Mouse (Mus musculus) midbrain, embryonic 16.5 days (tissue): ENCODE data around the gene Nup205. TPM values are rescaled to one million over a fixed set of nuclear protein-coding genes. Genes with fewer than 3 reads are reported as not detected.
A peak's percentile ranks its signal among the peaks of the same experiment; 100 is the strongest.

Experiments used
- ATAC-seq: fragments of 200-750 bp; cut with Nextera tagmentation; 2 replicates; pipeline ENCODE4 v1.8.0; 2017; ENCODE audit warnings: moderate TSS enrichment
- H3K27ac ChIP-seq: fragments of 300-500 bp; sonication (generic); 2 replicates; pipeline ENCODE4 v1.5.1; 2014; ENCODE audit warnings: mild to moderate bottlenecking, low read length, mixed read lengths
- H3K27me3 ChIP-seq: fragments of 300-500 bp; sonication (generic); 2 replicates; pipeline ENCODE4 v1.6.1; 2014; ENCODE audit warnings: low read depth, low read length, mixed read lengths; ENCODE audit not compliant: control insufficient read depth, insufficient read depth
- H3K36me3 ChIP-seq: fragments of 300-500 bp; sonication (generic); 2 replicates; pipeline ENCODE4 v1.6.1; 2014; ENCODE audit warnings: mild to moderate bottlenecking, low read length, moderate library complexity, mixed read lengths; ENCODE audit not compliant: control insufficient read depth, insufficient read depth
- H3K4me1 ChIP-seq: fragments of 300-500 bp; sonication (generic); 2 replicates; pipeline ENCODE4 v1.6.1; 2014; ENCODE audit warnings: mild to moderate bottlenecking, low read length, mixed read lengths; ENCODE audit not compliant: control insufficient read depth, insufficient read depth
- H3K4me2 ChIP-seq: fragments of 300-500 bp; sonication (generic); 2 replicates; pipeline ENCODE4 v1.6.1; 2014; ENCODE audit warnings: mild to moderate bottlenecking, low read length, mixed read lengths
- H3K4me3 ChIP-seq: fragments of 300-500 bp; sonication (generic); 2 replicates; pipeline ENCODE4 v1.5.1; 2014; ENCODE audit warnings: low read depth, mild to moderate bottlenecking, low read length, moderate library complexity, mixed read lengths
- H3K9ac ChIP-seq: fragments of 300-500 bp; sonication (generic); 2 replicates; pipeline ENCODE4 v1.6.1; 2014; ENCODE audit warnings: low read depth, low read length, mixed read lengths
- H3K9me3 ChIP-seq: fragments of 300-500 bp; sonication (generic); replicated peaks from 2 replicates; pipeline ENCODE4 v1.6.1; 2014; ENCODE audit warnings: mild to moderate bottlenecking, low read length, mixed read lengths; ENCODE audit not compliant: control insufficient read depth, poor library complexity, severe bottlenecking
- WGBS: fragments of 180-500 bp; shearing (Covaris S2); extraction: QIAGEN DNeasy Blood & Tissue Kit; methylation state at CpG from one replicate; pipeline ENCODE4 v1.1.7; 2014; 5-methylcytosine and 5-hydroxymethylcytosine counted together
- polyA plus RNA-seq: library from polyadenylated mRNA; unstranded; fragments of >200 nt; fragmentation: Nextera tagmentation; extraction: Ambion mirVana; gene quantifications from 2 replicates; pipeline ENCODE4 v1.2.1, GENCODE M21; 2015

The Nup205 gene
- polyA plus RNA-seq, 1 experiment from 2014 or later: 23.9 TPM

DNA sequence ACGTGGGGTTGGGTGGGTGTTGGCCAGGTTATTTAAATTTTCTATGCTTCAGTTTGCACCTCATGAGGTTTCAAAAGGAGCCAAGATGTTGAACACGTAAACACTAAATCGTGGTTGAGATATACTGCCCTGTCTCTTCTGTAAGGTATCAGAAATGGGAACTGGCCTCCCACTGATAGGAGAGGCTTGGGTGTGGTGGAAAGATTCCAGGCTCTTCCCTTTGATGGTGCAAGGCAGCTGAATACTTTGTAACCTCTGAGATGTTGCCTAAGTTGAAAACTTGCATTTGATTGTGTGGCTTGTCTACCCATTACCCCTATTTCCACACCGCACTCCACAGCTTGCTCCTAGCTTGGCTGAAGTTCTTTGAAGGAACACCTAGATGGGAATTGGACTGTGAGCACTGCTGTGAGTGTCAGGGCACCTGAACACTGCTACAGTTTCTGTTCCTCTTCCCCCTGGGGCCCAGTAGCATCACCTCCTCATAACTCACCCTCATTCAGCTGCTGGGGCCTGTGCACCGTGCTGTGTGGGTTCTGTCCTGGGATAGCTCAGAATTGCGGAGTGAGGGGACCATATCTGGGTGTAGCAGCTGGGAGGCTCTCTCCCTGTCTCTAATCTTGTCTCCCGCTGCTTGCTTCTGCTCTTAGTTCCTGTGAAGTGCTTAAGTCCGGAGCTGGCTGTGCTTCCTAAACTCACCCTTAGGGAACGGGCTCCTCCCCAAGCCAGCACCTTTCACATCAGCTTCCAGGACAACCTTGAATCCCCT is 77.1 kb downstream of the Nup205 start:
- Histone ChIP-seq H3K4me1 (peaks cover 18% of the 10 kb centered on the region), H3K4me3 (no peak overlapping the region), H3K4me2 (peak overlapping the region; percentile 78), H3K9ac (0 out of 2 replicates have a peak overlapping the region, but pooled peaks have one; percentile 35), H3K27me3 (no peaks in the 10 kb centered on the region), H3K27ac (no peak overlapping the region), H3K36me3 (no peaks in the 10 kb centered on the region), H3K9me3 (no peaks in the 10 kb centered on the region)
- 61% methylated on average over 9 of the region's 9 CpGs for WGBS
- no peak for ATAC-seq

DNA sequence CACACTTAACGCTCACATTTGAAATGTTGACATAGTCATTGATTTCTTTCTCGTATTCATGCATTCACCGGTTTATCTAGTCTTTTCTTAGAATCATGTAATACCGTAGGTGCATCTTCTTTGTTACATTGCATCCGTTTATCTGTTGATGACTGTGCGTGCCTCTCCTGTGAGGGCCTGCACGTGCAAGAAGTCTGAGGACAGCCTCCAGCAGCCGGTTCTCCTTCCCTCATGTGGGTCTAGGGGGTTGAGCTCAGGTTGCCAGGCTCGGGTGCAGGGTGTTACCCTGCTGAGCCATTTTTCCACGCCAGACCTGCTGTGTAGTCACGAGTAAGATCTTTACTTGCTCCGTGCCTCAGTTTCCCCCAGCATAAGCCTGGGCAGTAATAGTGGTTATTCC is 77.8 kb downstream of the Nup205 start:
- no peaks in the 10 kb centered on the region for H3K9me3 ChIP-seq
- no peak overlapping the region for H3K9ac ChIP-seq
- H3K27me3 ChIP-seq: no peaks in the 10 kb centered on the region
- peak overlapping the region; percentile 78 for H3K4me2 ChIP-seq
- WGBS: 77% methylated on average over 12 of the region's 12 CpGs
- H3K4me1 ChIP-seq: peaks cover 18% of the 10 kb centered on the region
- ATAC-seq: no peak
- H3K4me3 ChIP-seq: no peak overlapping the region
- H3K36me3 ChIP-seq: no peaks in the 10 kb centered on the region
- no peak overlapping the region for H3K27ac ChIP-seq

GRCm38 (mm10) chr6:35256691-35257090 is 79.5 kb downstream of the Nup205 start:
- peaks cover 18% of the 10 kb centered on the region for H3K4me1 ChIP-seq
- 92% methylated on average over 7 of the region's 7 CpGs for WGBS
- H3K9me3 ChIP-seq: no peaks in the 10 kb centered on the region
- no peak for ATAC-seq
- H3K27me3 ChIP-seq: no peaks in the 10 kb centered on the region
- no peak overlapping the region for H3K9ac ChIP-seq
- H3K36me3 ChIP-seq: no peaks in the 10 kb centered on the region
- H3K4me3 ChIP-seq: no peak overlapping the region
- no peak overlapping the region for H3K27ac ChIP-seq
- H3K4me2 ChIP-seq: no peak overlapping the region

- no peak overlapping the region for H3K27ac ChIP-seq
- 86% methylated on average over 13 of the region's 13 CpGs for WGBS
- no peaks in the 10 kb centered on the region for H3K9me3 ChIP-seq
- H3K4me2 ChIP-seq: no peak overlapping the region
- peaks cover 18% of the 10 kb centered on the region for H3K4me1 ChIP-seq
- no peaks in the 10 kb centered on the region for H3K27me3 ChIP-seq
- 0 out of 2 replicates have a peak, but pooled peaks cover 2% of the 10 kb centered on the region for H3K36me3 ChIP-seq
- no peak overlapping the region for H3K9ac ChIP-seq
- no peak overlapping the region for H3K4me3 ChIP-seq
- no peak for ATAC-seq
Observed at GRCm38 (mm10) chr6:35257626-35258190, 80.5 kb downstream of the Nup205 start.

DNA sequence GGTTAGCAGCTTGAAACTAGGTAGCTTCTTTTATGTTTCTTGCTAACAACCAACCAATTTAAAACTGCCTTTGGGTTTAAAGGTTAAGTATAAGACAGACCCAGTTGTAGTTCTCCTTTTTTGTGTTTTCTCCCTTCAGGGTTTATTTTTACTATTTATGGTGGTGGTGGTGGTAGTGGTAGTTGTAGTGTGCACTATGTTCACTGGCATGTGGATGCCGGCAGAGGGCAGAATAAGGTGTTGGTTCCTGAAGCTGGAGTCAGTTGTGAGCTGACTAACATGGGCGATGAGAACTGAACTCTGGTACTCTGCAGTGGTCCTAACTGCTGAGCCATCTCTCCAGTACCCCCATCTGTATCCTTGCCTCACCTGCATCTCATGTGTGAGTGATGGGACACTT is 81.7 kb downstream of the Nup205 start:
- Histone ChIP-seq H3K4me2 (no peak overlapping the region), H3K27me3 (no peaks in the 10 kb centered on the region), H3K4me3 (no peak overlapping the region), H3K9ac (no peak overlapping the region), H3K4me1 (peaks cover 12% of the 10 kb centered on the region), H3K27ac (no peak overlapping the region), H3K36me3 (0 out of 2 replicates have a peak, but pooled peaks cover 5% of the 10 kb centered on the region), H3K9me3 (no peaks in the 10 kb centered on the region)
- WGBS: 91% methylated on average over 2 of the region's 2 CpGs
- ATAC-seq: no peak

- no peak overlapping the region for H3K4me2 ChIP-seq
- no peak overlapping the region for H3K9ac ChIP-seq
- no peak overlapping the region for H3K27ac ChIP-seq
- peaks cover 7% of the 10 kb centered on the region for H3K4me1 ChIP-seq
- H3K27me3 ChIP-seq: no peaks in the 10 kb centered on the region
- no peak overlapping the region for H3K4me3 ChIP-seq
- ATAC-seq: no peak
- 83% methylated on average over 5 of the region's 5 CpGs for WGBS
- H3K9me3 ChIP-seq: no peaks in the 10 kb centered on the region
- 0 out of 2 replicates have a peak, but pooled peaks cover 5% of the 10 kb centered on the region for H3K36me3 ChIP-seq
Observed at GRCm38 (mm10) chr6:35259526-35259925, 82.3 kb downstream of the Nup205 start.

GRCm38 (mm10) chr6:35260531-35260930 is 83.3 kb downstream of the Nup205 start:
- Histone ChIP-seq H3K27ac (no peak overlapping the region), H3K4me2 (no peak overlapping the region), H3K9me3 (no peaks in the 10 kb centered on the region), H3K4me1 (no peaks in the 10 kb centered on the region; the same call in 1 of the 2 replicates), H3K9ac (no peak overlapping the region), H3K27me3 (no peaks in the 10 kb centered on the region), H3K36me3 (0 out of 2 replicates have a peak, but pooled peaks cover 5% of the 10 kb centered on the region), H3K4me3 (no peak overlapping the region)
- 85% methylated on average over 7 of the region's 7 CpGs for WGBS
- no peak for ATAC-seq

DNA sequence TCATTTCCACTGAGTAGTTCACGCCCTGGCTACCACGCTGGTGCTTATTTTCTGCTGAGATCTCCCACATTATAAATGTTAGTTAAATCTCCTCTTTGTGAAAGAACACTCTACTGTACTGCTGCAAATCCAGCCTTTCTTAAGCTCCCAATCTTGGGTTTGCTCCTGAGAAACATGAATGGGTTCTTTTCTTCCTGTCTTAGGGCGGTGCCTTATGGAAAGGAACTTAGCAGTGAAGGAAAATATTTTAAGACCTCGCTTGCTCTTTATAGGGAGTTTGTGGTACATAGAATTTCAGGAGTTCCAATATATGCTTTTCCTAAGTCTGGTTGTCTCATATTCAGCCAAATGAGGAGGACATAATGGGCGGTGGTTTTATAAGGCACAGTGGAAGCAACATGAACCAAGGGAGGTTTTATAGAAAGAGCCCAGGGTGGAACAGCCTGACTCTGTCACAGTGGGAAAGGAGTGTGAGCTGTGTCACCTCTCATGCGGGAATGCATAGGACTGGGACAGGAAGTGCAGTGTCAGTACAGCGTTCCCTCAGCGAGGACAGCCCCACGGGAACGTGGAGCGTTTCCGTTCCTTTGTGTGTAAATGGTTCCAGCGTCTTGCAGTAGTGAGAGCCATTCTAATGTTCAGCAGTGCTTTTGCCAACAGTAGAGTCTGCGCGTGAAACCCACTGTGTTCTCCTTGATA is 88.5 kb downstream of the Nup205 start:
- Histone ChIP-seq H3K9me3 (no peaks in the 10 kb centered on the region), H3K4me3 (no peak overlapping the region), H3K4me2 (no peak overlapping the region), H3K27ac (no peak overlapping the region), H3K9ac (no peak overlapping the region), H3K36me3 (0 out of 2 replicates have a peak, but pooled peaks cover 5% of the 10 kb centered on the region), H3K27me3 (no peaks in the 10 kb centered on the region), H3K4me1 (no peaks in the 10 kb centered on the region)
- WGBS: 90% methylated on average over 15 of the region's 15 CpGs
- no peak for ATAC-seq

GRCm38 (mm10) chr6:35268711-35269110 is 91.5 kb downstream of the Nup205 start:
- H3K4me3 ChIP-seq: no peak overlapping the region
- no peak overlapping the region for H3K4me2 ChIP-seq
- ATAC-seq: no peak
- H3K4me1 ChIP-seq: no peaks in the 10 kb centered on the region
- H3K36me3 ChIP-seq: 0 out of 2 replicates have a peak, but pooled peaks cover 2% of the 10 kb centered on the region
- 97% methylated on average over 13 of the region's 13 CpGs for WGBS
- H3K27me3 ChIP-seq: no peaks in the 10 kb centered on the region
- no peaks in the 10 kb centered on the region for H3K9me3 ChIP-seq
- no peak overlapping the region for H3K9ac ChIP-seq
- H3K27ac ChIP-seq: no peak overlapping the region
